Mouse (Mus musculus): Measurements from ENCODE around the gene Ceacam12. TPM values are rescaled to one million over a fixed set of nuclear protein-coding genes. Genes with fewer than 3 reads are reported as not detected.
"Not testable (repeated sequence)": the region's sequence is repeated elsewhere in the genome, so short reads cannot be mapped to it uniquely, and the experiment has no call there.

Gene Ceacam12
- not detected in 2 replicates for polyA plus RNA-seq (2012; ENCODE audit: insufficient read depth, insufficient read length, low replicate concordance, missing spikeins)

- WGBS = 72% methylated on average over 1 of the region's 1 CpGs
- Histone ChIP-seq H3K4me1 (ENCODE audit: control insufficient read depth, insufficient read depth, low read length) (no peaks in the 10 kb centered on the region), H3K27ac (ENCODE audit: insufficient read depth, low read depth, low read length) (no peak within 1 kb of the TSS), H3K4me3 (ENCODE audit: insufficient read depth, low read depth, low read length) (no peak within 1 kb of the TSS)
- TF ChIP-seq CTCF (IDR thresholded peaks at IDR 0.05; ENCODE audit: insufficient read depth, low read depth, low read length) (no peak), POLR2A (IDR thresholded peaks at IDR 0.05; ENCODE audit: insufficient read depth, low read depth, low read length) (no peak)
Measured at GRCm38 (mm10) chr7:18065629-18066028, at the start of gene Ceacam12. Ceacam12 (plus strand) TSS chr7:18065929.

DNA sequence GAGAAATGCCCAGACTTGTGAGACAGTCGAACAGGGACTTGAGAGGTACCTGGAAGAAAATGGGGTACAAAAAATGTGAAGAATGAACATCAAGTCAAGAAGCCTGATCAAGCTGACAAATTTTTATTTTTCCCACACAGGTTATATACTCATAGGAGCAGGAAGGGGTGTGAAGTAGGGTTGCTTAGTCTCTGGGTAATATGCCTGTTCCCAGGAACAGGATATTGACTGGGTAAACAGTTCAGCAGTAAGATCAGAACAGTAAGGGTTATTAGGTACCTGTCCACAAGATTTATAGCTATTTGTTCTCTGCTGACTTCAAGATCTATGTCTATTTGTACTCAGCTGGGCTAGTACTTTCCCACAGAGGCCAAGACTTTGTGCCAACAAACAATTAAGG lies 8.1 kb downstream of the Ceacam12 start:
- not testable (repeated sequence) for H3K27ac ChIP-seq (ENCODE audit: insufficient read depth, low read depth, low read length); H3K4me1 ChIP-seq (ENCODE audit: control insufficient read depth, insufficient read depth, low read length)
- 82% methylated on average over 1 of the region's 1 CpGs for WGBS

GRCm38 (mm10) chr7:18100785-18101184 lies 35.1 kb downstream of the Ceacam12 start:
- TF ChIP-seq CTCF (IDR thresholded peaks at IDR 0.05; ENCODE audit: insufficient read depth, low read depth, low read length) (no peak), POLR2A (IDR thresholded peaks at IDR 0.05; ENCODE audit: insufficient read depth, low read depth, low read length) (no peak)
- Histone ChIP-seq H3K4me3 (ENCODE audit: insufficient read depth, low read depth, low read length) (no peak overlapping the region), H3K4me1 (ENCODE audit: control insufficient read depth, insufficient read depth, low read length) (no peaks in the 10 kb centered on the region), H3K27ac (ENCODE audit: insufficient read depth, low read depth, low read length) (no peak overlapping the region)
- 48% methylated on average over 2 of the region's 2 CpGs for WGBS

More for the DNA sequence above, 8.1 kb downstream of the Ceacam12 start:
- not testable (repeated sequence) for H3K4me3 ChIP-seq (ENCODE audit: insufficient read depth, low read depth, low read length)

Other genes starting within 250 kb of the Ceacam12 start
- gene Gm5155, start 194.2 kb upstream of the Ceacam12 start, polyA plus RNA-seq (2012; ENCODE audit: insufficient read depth, insufficient read length, low replicate concordance, missing spikeins) = not detected in 2 replicates
- not detected in 2 replicates for gene Ceacam11, start 93.8 kb upstream of the Ceacam12 start, polyA plus RNA-seq (2012; ENCODE audit: insufficient read depth, insufficient read length, low replicate concordance, missing spikeins)
- gene Ceacam13, start 56.0 kb upstream of the Ceacam12 start, polyA plus RNA-seq (2012; ENCODE audit: insufficient read depth, insufficient read length, low replicate concordance, missing spikeins) = not detected in 2 replicates
- not detected in 2 replicates for gene Igfl3, start 110.6 kb downstream of the Ceacam12 start, polyA plus RNA-seq (2012; ENCODE audit: insufficient read depth, insufficient read length, low replicate concordance, missing spikeins)
- not detected in 2 replicates for gene Mill1, start 179.4 kb downstream of the Ceacam12 start, polyA plus RNA-seq (2012; ENCODE audit: insufficient read depth, insufficient read length, low replicate concordance, missing spikeins)